Mouse (Mus musculus) heart, postnatal 0 days (tissue): ENCODE data around the gene Rffl. TPM values are rescaled to one million over a fixed set of nuclear protein-coding genes. Genes with fewer than 3 reads are reported as not detected.

Experiments used
- ATAC-seq: fragments of 200-750 bp; cut with Nextera tagmentation; 2 replicates; pipeline ENCODE4 v1.8.0; 2017; ENCODE audit warnings: low read depth, moderate number of reproducible peaks, moderate library complexity; ENCODE audit not compliant: insufficient read depth
- DNase-seq: peaks from one replicate; pipeline ENCODE4 v3.0.0-alpha.2; 2016; ENCODE audit warnings: low spot score
- H3K27ac ChIP-seq: fragments of 300-500 bp; sonication (generic); 2 replicates; pipeline ENCODE4 v1.5.1; 2014; ENCODE audit warnings: low read depth, mild to moderate bottlenecking
- H3K27me3 ChIP-seq: fragments of 300-500 bp; sonication (generic); 2 replicates; pipeline ENCODE4 v1.6.1; 2014; ENCODE audit warnings: low read length, mixed read lengths; ENCODE audit not compliant: control insufficient read depth, insufficient read depth
- H3K36me3 ChIP-seq: fragments of 300-500 bp; sonication (generic); replicated peaks from 2 replicates; pipeline ENCODE4 v1.6.1; 2014; ENCODE audit warnings: low read length, mixed read lengths; ENCODE audit not compliant: control insufficient read depth, insufficient read depth
- H3K4me1 ChIP-seq: fragments of 300-500 bp; sonication (generic); 2 replicates; pipeline ENCODE4 v1.6.1; 2014; ENCODE audit warnings: antibody characterized with exemption; ENCODE audit not compliant: control insufficient read depth, insufficient read depth
- H3K4me2 ChIP-seq: fragments of 300-500 bp; sonication (generic); 2 replicates; pipeline ENCODE4 v1.6.1; 2014; ENCODE audit warnings: low read depth, mild to moderate bottlenecking, low read length, moderate library complexity
- H3K4me3 ChIP-seq: fragments of 300-500 bp; sonication (generic); 2 replicates; pipeline ENCODE4 v1.5.1; 2014; ENCODE audit warnings: low read depth, low read length
- H3K9ac ChIP-seq: fragments of 300-500 bp; sonication (generic); replicated peaks from 2 replicates; pipeline ENCODE4 v1.6.1; 2014; ENCODE audit warnings: low read depth, low read length, mixed read lengths
- H3K9me3 ChIP-seq: fragments of 300-500 bp; sonication (generic); replicated peaks from 2 replicates; pipeline ENCODE4 v1.6.1; 2016; ENCODE audit warnings: low read length; ENCODE audit not compliant: control insufficient read depth
- CTCF ChIP-seq: IDR thresholded peaks from 2 replicates; pipeline ENCODE4 v1.5.1; 2016; ENCODE audit warnings: antibody characterized with exemption, control low read depth, low read depth
- EP300 ChIP-seq: IDR thresholded peaks from 2 replicates; pipeline ENCODE4 v1.6.1; 2016; ENCODE audit warnings: antibody characterized with exemption, low read depth
- WGBS: fragments of 180-500 bp; shearing (Covaris S2); extraction: QIAGEN DNeasy Blood & Tissue Kit; methylation state at CpG from one replicate; pipeline ENCODE4 v1.1.7; 2014; 5-methylcytosine and 5-hydroxymethylcytosine counted together
- polyA plus RNA-seq: library from polyadenylated mRNA; unstranded; fragments of >200 nt; fragmentation: Nextera tagmentation; extraction: Ambion mirVana; gene quantifications from 2 replicates; pipeline ENCODE4 v1.2.1, GENCODE M21; 2015
- total RNA-seq: library from RNA; depleted of rRNA; stranded (reverse); fragments of >200 nt; gene quantifications from 2 replicates; pipeline ENCODE4 v1.2.3, GENCODE M21; 2014; ENCODE audit warnings: low replicate concordance

Rffl gene
- total and polyA plus RNA-seq, 2 experiments from 2014 or later = 2.4 to 3.8 TPM

- no peak overlapping the region for H3K27ac ChIP-seq
- H3K4me1 ChIP-seq = no peaks in the 10 kb centered on the region
- H3K9me3 ChIP-seq = no peaks in the 10 kb centered on the region
- ATAC-seq (no peak; the same call in 1 of the 2 replicates), DNase-seq (no peak)
- WGBS = 91% methylated on average over 5 of the region's 5 CpGs
- H3K4me2 ChIP-seq = no peak overlapping the region
- H3K36me3 ChIP-seq = peaks cover 55% of the 10 kb centered on the region
- TF ChIP-seq EP300 (no peak), CTCF (no peak)
- H3K27me3 ChIP-seq = no peaks in the 10 kb centered on the region
- H3K4me3 ChIP-seq = no peak overlapping the region
- no peak overlapping the region for H3K9ac ChIP-seq
Observed at GRCm38 (mm10) chr11:82899720-82900119, 28.7 kb upstream of the Rffl start.

DNA sequence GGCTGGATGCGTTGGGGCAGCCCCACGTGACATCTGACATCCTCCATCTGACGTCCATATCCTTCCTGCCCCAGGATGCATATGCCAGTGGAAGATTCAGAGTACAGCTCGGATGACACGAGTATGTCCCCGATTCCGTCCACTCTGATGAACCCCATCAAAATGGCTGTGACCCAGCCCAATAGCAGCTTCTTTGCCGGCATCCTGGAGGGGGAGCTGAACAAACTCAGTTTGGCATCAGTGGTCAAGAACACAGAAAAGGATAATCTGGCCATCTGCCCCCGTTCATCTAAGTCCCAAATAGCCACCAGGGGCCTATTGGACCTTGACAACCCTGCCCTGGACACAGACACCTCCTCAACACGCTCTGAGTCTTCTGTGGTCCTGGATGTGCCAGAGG lies 26.5 kb upstream of the Rffl start:
- 67% methylated on average over 10 of the region's 10 CpGs for WGBS
- H3K4me2 ChIP-seq = no peak overlapping the region
- no peak overlapping the region for H3K4me3 ChIP-seq
- TF ChIP-seq CTCF (no peak), EP300 (no peak)
- H3K36me3 ChIP-seq = peaks cover 32% of the 10 kb centered on the region
- DNase-seq = no peak
- no peaks in the 10 kb centered on the region for H3K9me3 ChIP-seq
- no peaks in the 10 kb centered on the region for H3K27me3 ChIP-seq
- H3K27ac ChIP-seq = no peak overlapping the region
- H3K4me1 ChIP-seq = no peaks in the 10 kb centered on the region
- no peak overlapping the region for H3K9ac ChIP-seq
- no peak for ATAC-seq

GRCm38 (mm10) chr11:82891936-82892335 lies 20.9 kb upstream of the Rffl start, which contains the start of gene Fndc8:
Gene Fndc8, plus strand, starts transcription at chr11:82892124.
- Histone ChIP-seq H3K36me3 (no peaks in the 10 kb centered on the region), H3K27me3 (no peaks in the 10 kb centered on the region), H3K4me3 (no peak within 1 kb of the TSS), H3K4me2 (no peak within 1 kb of the TSS), H3K9ac (no peak within 1 kb of the TSS), H3K9me3 (no peaks in the 10 kb centered on the region), H3K27ac (no peak within 1 kb of the TSS), H3K4me1 (peaks cover 11% of the 10 kb centered on the region; the same call in 1 of the 2 replicates)
- ATAC-seq (no peak), DNase-seq (no peak)
- TF ChIP-seq CTCF (no peak), EP300 (no peak)
- 32% methylated on average over 7 of the region's 7 CpGs for WGBS

- TF ChIP-seq EP300 = no peak
- TF ChIP-seq CTCF = peak; percentile 91
- WGBS = 2% methylated on average over 24 of the region's 26 CpGs
- Histone ChIP-seq H3K36me3 (no peaks in the 10 kb centered on the region), H3K4me3 (peak within 1 kb of the TSS; percentile 61), H3K27ac (peak within 1 kb of the TSS; percentile 17; the same call in 1 of the 2 replicates), H3K9me3 (no peaks in the 10 kb centered on the region), H3K4me1 (peaks cover 11% of the 10 kb centered on the region; the same call in 1 of the 2 replicates), H3K27me3 (no peaks in the 10 kb centered on the region), H3K9ac (peak within 1 kb of the TSS; percentile 56), H3K4me2 (peak within 1 kb of the TSS; percentile 79)
- DNase-seq (peak; percentile 94), ATAC-seq (peak; percentile 96)
Observed at GRCm38 (mm10) chr11:82890342-82890762, 19.3 kb upstream of the Rffl start, which contains the start of gene Rad51d. Gene Rad51d, minus strand, starts transcription at chr11:82890614.

DNA sequence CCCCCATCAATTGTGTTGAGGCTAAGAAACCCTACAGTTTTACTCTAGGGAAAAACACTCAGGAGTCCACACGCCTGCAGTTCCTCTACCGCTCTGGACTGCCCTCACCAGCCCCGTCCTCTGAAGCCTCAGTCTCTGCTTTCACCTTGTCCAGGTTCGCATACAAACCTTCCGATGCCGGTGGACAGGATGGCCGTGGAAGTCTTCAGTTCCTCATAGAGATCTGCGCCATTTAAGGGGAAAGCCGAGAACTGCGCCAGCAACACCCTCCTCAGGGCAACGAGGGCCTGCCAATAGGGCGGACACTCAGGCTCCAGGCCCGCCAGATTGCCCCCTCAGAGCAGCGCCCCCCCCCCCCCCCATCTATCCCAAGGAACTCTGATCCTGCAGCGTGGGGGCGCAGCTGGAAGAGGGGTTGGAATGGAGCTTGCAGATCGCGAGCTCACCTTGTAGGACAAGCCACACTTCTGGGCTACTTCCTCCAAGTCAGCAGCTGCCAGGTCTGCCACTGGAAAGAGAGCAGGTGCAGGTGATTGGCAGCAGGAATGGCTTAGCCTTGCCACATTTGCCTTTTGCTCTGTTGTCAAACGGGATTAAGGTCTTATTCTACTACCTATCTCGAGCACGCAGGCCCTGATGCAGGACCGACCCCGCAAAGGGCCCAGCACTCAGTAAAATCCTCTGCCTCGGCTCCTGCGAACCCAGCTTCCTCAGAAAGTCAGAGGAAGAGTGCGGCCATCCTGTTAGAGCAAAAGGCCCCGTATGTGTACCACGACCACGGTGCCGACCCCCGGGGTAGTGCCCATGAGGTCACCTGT lies 18.7 kb upstream of the Rffl start:
- Histone ChIP-seq H3K9ac (peak overlapping the region; percentile 56), H3K4me1 (peaks cover 11% of the 10 kb centered on the region; the same call in 1 of the 2 replicates), H3K9me3 (no peaks in the 10 kb centered on the region), H3K4me3 (peak overlapping the region; percentile 61), H3K36me3 (no peaks in the 10 kb centered on the region), H3K27me3 (no peaks in the 10 kb centered on the region), H3K27ac (peak overlapping the region; percentile 17; the same call in 1 of the 2 replicates), H3K4me2 (peak overlapping the region; percentile 79)
- TF ChIP-seq CTCF (no peak), EP300 (no peak)
- DNase-seq (no peak), ATAC-seq (peak; percentile 42)
- whole genome bisulfite sequencing = 2% methylated on average over 30 of the region's 31 CpGs
